Mouse (Mus musculus) lung, postnatal 10 days (tissue): ENCODE results near the gene Zbed5.
"Not testable (repeated sequence)": the region's sequence is repeated elsewhere in the genome, so short reads cannot be mapped to it uniquely, and the experiment has no call there.

Source experiments
- DNase-seq: peaks from one replicate; pipeline ENCODE4 v3.0.0; 2021

The Zbed5 gene

DNA sequence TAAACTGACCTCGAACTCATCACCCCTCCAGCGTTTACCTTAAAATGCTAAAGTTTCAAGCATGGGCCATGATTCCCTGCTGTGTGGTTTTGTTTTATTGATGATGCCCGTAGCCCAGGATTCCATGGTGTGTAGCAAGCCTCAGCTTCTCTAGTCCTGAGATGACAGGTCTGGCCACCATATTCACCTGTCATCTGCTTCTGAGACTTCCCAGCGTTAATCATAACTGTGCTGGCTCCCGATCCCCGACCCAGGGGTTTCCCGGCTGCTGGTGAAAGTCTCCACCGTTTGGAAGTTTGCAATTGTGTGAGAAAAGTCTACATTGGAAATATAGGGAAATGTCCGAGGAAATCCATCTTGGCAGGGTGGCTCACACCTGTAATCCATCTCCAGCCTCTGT is 13.6 kb downstream of the Zbed5 start:
- DNase-seq = no peak

DNA sequence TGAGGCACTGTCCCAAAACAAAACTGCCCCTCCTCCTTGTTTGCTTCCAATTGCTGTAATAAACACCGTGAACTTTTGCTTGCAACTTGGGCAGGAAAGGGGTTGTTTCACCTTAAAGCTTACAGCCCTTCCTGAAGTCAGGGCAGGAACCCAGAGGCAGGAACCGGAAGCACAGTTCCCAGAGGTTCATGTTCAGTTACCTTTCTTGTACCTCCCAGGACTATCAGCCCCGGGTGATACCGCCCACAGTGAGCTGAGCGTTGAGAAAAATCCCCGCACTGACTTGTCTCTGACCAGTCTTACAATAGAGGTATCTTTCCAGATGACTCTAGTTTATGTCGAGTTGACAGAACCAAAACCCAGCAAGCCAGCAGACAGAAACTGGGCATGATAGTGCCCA is 14.1 kb downstream of the Zbed5 start:
- DNase-seq = no peak

DNA sequence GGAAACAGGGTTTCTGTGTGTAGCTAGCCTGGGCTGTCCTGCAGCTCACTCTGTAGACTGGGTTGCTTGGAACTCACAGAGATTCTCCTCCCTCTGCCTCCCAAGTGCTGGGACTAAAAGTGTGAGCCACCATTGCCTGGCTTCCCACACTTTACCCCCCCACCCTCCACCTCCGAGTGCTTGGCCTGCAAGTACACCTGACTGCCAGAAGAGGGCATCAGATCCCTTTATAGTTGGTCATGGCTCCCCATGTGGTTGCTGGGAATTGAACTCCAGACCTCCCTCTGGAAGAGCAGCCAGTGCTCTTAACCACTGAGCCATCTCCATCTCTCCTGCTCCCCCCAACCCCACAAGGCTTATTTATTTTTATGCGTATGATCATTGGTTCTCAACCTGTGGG is 18.5 kb downstream of the Zbed5 start:
- DNase-seq = peak; percentile 52

DNA sequence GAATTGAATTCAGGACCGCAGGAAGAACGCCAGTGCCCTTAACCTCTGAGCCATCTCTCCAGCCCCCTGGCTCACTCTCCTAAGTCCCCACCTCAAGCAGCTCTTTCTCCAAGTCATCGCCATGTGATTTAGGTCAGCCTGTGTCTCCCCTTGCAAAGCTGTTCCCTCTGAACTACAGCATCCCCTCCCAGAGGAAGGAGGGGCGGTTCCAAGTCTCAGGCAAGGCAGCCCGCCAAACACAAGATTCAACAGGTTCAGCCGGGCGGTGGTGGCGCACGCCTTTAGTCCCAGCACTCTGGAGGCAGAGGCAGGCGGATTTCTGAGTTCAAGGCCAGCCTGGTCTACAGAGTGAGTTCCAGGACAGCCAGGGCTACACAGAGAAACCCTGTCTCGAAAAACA is 20.0 kb downstream of the Zbed5 start:
- DNase-seq = not testable (repeated sequence)

DNA sequence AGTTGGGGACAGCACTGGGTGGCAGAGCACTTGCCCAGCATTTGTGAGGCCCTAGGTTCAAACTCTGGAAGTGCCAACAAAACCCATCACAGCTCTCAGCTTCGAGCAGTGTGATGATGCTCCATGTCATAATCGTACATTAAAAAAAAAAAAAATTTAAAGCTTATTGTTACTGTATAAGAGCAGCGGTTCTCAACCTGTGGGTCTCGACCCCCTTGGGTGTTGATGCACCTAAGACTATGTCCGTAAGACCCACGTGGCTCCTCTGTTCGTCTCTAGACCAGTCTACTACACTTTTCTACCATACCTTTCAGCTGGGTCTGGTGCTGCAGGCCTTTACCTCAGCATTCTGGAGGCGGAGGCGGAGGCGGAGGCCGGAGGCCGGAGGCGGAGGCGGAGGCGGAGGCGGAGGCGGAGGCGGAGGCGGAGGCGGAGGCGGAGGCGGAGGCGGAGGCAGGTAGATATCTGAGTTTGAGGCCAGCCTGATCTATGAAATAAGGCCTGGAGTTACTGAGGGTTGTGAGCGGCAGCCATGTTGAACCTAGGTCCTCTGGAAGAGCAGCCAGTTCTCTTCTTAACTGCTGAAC is 22.6 kb downstream of the Zbed5 start:
- no peak for DNase-seq

DNA sequence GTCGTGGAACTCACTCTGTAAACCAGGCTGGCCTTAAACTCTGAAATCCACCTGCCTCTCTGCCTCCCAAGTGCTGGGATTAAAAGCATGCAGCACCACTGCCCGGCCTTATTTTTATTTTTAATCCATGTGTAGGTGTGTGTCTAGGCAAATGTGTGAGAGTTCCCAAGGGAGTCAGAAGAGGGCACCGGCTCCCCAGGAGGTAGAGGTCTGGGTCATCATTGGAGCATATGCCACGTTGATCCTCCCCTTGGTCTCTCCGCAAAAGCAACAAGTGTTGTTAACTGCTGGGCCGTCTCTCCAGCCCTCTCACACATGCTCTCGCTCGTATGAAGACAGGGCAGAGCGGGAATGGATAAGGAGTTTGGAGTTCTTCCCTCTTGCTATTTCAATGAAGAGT is 23.2 kb downstream of the Zbed5 start:
- DNase-seq = no peak

DNA sequence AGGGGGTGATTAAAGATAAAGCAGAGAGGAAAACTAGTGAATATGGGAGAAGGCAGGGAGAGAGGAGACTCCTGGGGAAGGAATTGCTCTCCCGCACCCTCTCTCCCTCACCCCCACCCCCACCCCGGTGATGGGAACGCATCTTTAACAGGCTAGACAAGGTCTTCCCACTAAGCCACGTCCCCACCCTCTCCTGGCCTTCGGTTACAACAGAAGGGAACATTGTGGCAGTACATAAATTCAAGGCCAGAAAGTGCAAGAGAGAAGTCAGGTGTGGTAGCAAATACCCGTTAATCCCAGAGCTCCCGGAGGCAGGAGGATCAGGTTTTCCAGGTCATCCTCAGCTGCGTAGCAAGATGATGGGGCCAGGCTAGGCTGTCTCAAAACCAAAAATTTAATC is 23.8 kb downstream of the Zbed5 start:
- no peak for DNase-seq

DNA sequence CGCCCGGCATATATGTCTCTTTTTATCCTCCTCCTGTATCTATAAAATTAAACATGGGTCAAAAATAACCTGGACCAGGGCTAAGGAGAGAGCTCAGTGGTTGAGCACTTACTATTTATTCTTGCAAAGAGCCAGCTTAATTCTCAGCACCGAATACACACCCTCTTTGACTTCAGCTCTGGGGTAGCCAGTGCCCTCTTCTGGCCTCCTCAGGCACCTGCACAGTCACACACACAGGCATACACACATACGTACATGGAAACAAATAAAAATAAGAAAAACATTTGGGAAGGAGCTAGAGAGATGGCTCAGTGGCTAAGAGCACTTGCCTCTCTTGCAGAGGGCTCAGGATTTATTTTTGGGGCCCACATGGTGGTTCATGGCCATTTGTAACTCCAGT is 26.4 kb downstream of the Zbed5 start:
- DNase-seq = no peak

DNA sequence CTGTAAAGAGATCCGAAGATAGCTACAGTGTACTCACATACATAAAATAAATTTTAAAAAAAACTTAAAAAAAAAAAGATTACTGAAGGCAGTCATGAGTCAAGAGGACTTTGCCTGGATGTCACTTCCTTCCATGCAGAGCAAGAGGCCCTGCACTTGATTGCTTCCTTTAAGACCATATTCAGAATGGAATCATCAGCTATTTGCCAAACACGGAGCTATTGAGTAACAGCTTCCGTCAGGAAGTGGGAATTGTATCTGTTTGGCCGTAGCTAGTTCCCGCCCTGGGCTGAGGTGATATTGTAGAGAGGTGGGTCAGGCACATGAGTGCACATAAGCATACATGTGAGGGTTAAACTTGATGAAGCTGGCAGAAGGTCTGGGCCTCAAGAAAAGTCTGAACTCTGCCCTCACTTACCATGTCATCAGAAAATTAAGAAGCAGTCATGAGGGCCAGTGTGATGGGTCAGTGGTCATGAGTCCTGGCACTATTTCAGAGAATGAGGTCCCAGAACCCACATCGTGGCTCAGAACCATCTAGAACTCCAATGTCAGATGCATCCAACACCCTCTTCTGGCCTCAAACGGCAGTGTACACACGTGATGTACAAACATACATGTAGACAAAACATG is 29.4 kb downstream of the Zbed5 start:
- DNase-seq = no peak

DNA sequence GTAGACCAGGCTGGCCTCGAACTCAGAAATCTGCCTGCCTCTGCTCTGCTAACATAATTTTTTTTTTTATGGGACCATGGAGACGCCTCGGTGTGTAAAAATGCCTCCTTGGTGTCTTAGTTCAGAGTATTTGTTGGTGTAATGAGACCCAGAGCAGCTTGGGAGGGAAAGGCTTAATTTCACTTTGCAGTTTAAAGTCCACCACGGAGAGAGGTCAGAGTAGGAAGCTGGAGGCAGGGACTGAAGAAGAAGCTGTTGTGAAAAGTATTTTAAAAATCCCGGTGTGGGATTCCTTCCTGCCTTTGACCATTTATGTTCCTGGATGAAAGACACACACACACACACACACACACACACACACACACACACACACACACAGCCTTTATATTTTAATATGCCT is 30.4 kb downstream of the Zbed5 start:
- DNase-seq = no peak

DNA sequence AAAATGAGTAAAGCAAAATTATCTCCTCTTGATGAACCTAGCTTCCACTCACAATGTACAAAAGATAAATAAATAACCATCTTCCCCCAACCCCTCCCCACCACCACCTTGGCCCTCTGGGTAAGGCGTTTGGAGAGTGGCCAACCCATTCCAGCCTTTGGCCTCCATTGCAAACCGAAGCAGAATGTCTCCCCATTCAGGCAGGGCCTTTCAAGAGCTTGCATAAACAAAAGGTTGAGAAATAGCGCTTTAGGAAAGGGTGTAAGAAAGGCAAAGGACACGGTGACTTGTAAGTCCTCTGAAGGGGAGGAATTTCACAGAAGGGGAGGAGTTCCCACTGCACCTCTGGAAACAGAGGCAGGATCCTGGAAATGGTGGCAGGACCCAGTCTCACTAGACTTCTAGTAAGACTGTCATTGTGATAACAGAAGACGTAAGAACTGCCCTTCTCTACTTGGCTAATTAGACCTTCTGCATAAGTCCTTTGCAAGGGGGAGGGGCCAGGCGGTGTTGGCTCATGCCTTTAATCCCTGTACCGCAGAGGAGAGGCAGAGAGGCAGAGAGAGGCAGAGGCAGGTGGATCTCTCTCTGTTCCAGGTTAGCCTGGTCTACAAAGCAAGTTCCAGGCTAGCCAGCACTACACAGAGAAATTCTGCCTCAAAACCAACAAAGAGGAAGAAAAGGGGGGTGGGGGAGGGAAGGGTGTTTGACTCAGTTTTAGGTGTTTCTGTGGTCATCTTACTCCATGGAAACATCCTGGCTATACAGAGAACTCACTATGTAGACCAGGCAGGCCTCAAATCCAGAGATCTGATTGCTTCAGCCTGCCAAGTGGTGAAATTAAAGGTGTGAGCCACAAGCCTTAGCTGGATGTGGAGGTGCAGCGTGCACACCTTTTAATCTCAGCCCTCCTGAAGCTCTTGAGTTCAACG is 34.7 kb downstream of the Zbed5 start:
- peak; percentile 63 for DNase-seq

DNA sequence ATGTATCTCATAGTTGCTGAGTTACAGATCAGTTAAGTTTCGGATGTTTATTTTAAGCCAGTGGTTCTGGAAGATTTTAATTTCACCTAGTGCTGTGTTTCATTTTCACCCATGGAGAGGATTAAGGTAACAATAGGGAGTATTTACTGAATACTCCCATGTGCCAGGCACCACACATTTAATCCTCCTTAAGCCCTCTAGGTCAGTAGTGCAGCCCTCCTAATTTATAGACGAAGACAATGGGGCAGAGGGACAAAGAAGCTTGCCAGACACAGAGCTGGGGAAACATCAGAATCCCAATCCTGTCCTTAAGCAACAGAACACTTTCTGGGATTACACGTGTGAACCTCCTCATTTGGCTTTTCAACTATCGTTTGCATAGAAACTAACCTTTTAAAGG is 41.4 kb downstream of the Zbed5 start:
- DNase-seq = no peak

DNA sequence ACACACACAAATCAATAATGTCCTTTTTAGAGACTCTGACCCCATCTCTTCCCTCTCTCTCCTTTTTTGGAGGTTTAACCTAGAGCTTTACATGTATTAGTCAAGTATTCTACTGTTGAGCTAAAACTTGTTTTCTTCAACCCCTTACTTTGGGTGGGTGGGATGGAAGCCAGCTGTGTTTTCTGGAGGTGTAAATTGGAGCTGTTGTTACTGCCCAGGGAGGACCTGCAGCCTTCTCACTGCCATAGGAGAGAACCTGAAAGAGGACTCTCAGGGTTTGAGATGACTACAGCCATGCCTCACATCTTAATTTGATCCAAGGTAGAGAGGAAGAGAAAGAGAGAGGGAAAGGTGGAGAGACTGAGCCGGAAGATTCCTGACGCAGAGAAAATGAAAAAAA is 44.8 kb downstream of the Zbed5 start:
- DNase-seq = no peak

DNA sequence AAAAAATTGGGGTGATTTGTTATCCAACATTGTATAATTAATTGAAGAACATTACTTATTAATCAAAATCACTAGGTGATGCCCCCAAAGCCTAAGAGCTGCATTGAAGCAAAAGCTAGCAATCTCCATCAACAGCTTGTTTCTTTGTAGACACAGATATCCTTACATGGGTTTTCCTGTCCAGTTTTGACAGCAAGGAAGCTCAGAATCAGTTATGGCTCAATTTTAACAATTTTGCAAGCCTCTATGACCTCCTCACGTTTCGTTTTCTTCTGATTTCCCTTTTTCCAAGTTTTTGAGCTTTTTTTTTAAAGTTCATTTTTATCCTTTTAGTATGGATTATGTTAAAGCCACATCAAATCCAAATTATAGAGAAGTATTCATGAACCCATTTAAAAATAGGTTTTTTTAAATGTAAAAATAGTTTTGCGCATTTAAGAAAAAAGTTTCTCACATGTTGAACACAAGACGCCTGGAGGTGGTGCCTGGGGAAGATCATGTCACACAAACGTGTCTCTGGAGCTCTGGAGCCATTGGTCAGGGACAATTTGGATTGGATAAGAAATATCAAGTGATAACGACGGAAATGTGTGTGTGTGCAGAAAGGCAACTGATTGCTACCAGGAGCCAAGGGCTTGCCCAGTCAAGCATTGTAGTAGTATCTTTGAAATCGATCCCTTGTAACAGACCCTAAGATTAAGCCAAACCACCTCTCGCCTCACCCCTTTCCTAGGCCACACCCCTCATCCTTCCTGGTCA is 45.4 kb downstream of the Zbed5 start:
- DNase-seq = no peak

DNA sequence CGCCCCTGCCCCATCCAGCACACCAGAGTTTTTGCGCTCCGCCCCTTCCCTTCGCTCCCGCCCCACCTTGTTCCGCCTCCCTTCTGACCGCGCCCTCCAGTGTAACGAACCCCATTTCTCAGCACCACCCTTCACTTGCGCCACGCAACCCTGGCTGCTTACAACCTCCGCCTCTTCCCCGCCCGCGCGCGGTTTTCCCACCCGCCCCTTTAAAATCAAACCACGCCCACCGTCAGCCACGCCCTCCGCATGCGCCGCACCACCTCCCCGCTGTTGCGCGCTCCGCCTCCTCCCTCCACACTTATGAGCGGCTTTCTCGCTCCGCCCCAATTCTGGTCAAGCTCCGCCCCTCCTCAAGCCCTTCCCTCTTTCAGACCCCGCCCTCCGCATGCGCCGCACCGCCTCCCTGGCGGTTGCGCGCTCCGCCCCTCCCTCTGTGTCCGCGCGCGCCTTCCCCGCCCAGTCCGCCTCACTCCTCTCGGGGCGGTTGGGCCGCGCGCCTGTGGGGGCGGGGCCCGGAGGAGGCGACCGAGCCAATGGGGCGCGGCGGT is 46.0 kb downstream of the Zbed5 start, which contains the start of gene Vkorc1l1:
Gene Vkorc1l1 (plus strand): TSS at position 476 of the 551 bp plus-strand sequence.
- peak; percentile 99 for DNase-seq

DNA sequence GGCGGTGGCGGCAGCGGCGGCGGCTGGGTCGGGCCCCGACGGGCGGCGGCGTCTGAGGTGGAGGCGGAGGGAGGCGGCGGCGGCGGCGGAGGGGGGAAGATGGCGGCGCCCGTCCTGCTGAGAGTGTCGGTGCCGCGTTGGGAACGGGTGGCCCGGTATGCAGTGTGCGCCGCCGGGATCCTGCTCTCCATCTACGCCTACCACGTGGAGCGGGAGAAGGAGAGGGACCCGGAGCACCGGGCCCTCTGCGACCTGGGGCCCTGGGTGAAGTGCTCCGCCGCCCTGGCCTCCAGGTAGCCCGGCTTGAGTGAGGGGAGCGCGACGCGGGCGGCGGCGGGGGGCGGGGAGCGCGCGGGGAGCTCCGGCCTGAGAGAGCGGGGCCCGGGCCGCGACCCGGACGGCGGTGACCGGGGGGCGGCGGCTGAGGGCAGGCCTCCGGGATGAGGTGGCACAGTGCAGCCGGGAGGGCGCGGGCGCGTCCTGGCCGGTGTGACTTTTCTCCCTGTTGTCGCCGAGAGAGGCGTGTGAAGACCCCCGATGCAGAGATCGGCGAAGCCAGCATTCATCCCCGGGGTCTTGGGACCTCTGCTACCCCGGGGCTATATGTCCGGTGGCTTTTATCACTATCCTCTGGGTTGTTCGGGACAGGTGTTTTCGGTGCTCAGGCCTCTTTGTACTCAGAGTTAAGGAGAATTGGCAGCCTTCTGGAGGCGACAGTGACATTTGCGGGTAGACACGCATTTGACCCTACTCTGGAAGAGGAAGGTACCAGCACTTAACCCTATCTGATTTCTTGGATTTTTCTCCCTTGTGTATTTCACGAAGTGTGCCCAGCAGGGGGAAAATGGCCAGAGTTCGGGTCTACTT is 46.8 kb downstream of the Zbed5 start:
- DNase-seq = peak; percentile 36

DNA sequence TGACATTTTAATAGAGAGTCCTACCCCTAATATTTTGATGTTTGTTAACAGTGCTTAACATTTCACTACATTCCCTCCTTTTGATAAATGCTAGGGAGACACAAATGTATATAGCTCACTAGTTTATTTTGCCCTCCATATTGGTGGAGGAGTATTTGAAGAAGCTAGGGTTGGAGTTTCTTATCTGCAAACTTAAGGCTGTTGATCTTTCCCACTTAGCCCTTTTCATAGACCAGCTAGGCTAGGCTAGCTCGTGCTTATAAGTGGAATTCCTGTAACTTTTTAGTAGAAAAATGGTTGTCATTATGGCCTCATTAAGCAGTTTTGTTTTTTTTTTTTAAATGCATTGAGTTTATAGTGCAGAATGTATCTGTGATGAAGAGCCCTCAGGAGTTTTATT is 47.9 kb downstream of the Zbed5 start:
- DNase-seq = no peak

DNA sequence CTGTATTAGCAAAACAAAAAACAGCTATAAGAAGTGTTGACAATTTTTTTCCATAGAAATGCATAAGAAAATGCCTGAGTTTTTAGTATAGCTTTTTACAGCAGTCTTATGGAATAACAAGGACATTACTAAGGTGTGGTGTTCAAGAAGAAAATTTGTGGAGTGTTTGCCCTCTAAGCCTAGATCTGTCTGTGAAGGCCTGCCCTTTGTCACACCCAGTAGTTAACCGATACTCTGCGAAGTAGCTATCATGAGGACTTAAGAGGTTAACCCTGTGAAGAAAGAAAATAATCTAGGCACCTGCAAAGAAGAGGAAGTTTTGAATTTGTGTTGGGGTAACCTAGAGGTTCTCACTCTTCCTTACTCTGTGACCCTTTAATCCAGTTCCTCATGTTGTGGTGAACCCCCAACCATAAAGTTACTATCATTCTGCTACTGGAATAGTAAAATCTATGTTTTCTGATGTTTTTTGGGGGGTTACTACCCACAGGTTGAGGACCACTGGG is 52.1 kb downstream of the Zbed5 start:
- no peak for DNase-seq

DNA sequence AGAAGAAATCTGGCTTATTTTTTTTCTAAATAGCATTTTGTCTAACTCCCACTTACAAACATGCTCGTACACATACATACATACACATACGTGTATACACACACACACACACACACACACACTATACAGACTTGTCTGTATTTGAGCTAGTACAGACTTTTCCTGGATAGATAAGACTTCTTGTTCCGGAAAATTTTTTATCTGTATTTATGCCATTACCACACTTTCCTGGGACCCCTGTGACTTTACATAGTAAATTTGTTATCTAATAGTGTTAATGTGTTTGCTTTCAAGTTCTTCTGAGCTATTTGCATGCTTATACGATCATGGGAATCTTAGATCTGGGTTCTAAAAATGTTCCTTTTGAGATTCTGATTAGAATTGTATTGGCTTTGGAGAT is 56.6 kb downstream of the Zbed5 start:
- DNase-seq = no peak
